13 mouse cellular contexts compared by ENCODE assay signal in the genomic region with DNA sequence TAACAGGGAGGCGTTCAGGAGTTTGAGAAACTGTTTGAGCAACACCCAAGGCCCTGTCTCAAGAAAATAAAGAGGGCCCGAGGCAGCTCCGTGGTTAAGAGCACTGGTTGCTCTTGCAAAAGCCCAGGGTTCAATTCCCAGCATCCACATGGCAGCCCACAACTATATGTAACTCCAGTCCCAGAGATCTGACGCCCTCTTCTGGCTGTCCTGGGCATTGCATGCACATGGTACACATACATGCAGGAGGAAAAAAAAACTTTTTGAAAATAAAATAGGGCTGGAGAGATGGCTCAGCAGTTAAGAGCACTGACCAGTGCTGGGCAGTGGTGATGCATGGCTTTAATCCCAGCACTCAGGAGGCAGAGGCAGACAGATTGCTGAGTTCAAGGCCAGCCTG. TPM values are rescaled to one million over a fixed set of nuclear protein-coding genes. Genes with fewer than 3 reads are reported as not detected.
DNase-seq lines count a peak whose midpoint lies in the region; ATAC-seq and TF ChIP-seq lines count a peak whose summit lies in the region.
"Had no signal": no experiment of that assay in that cellular context is flagged by ENCODE, and none has a peak within 500 bp of the region (broad histone marks: within the 10 kb centered on the region; RNA-seq: fewer than 3 reads in every experiment).

No protein-coding gene starts in this region.

- H3K4me2 ChIP-seq in kidney, postnatal 0 days (ENCODE audit: low read length), result no peak overlapping the region
- no peak overlapping the region for H3K4me2 ChIP-seq in midbrain, embryonic 11.5 days
- H3K4me2 ChIP-seq: embryonic facial prominence, embryonic 15.5 days; hindbrain, embryonic 13.5 days; liver, embryonic 11.5 days; neural tube, embryonic 15.5 days had no signal

- ATAC-seq in kidney, postnatal 0 days (replicated peaks; ENCODE audit: low FRiP score, low read depth), result no peak
- ATAC-seq in midbrain, embryonic 11.5 days (ENCODE audit: low FRiP score), result no peak
- ATAC-seq: Patski had no signal

- no peak overlapping the region for H3K4me3 ChIP-seq in kidney, postnatal 0 days (replicated peaks; ENCODE audit: low read depth, low read length)
- no peak overlapping the region for H3K4me3 ChIP-seq in testis, adult 2 months (ENCODE audit: control insufficient read depth, low read depth, low read length)
- no peak overlapping the region for H3K4me3 ChIP-seq in midbrain, embryonic 11.5 days (ENCODE audit: low read depth, low read length)
- H3K4me3 ChIP-seq: embryonic facial prominence, embryonic 15.5 days; hindbrain, embryonic 13.5 days; neural tube, embryonic 15.5 days had no signal

- no peak for DNase-seq in kidney, postnatal 0 days (ENCODE audit: low spot score)
- DNase-seq in kidney, adult 8-10 months, result no peak
- no peak for DNase-seq in testis, postnatal 10 days (ENCODE audit: low spot score)
- no peak for DNase-seq in brain, embryonic 14.5 days (ENCODE audit: low read depth)
- DNase-seq in right cerebral cortex, adult 2 months (ENCODE audit: low spot score in 2 of 2), result no peak
- no peak for DNase-seq in midbrain, embryonic 11.5 days (ENCODE audit: low spot score, missing footprints)
- DNase-seq: gastrocnemius, postnatal 14 days had no signal

- peak; percentile 41; the same call in 1 of the 2 replicates for TF ChIP-seq CTCF in kidney, postnatal 0 days (IDR thresholded peaks at IDR 0.05; ENCODE audit: low read depth)
- TF ChIP-seq CTCF in testis, adult 2 months (IDR thresholded peaks at IDR 0.05; ENCODE audit: control insufficient read depth, insufficient read depth, insufficient replicate concordance, low read depth, low read length), result peak; percentile 71; the same call in 1 of the 2 replicates
- TF ChIP-seq CTCF in brain, embryonic 14.5 days (IDR thresholded peaks at IDR 0.05; ENCODE audit: borderline replicate concordance, extremely low read depth, insufficient read depth, insufficient read length), result peak; percentile 30; the same call in 1 of the 2 replicates

- H3K4me1 ChIP-seq in kidney, postnatal 0 days (replicated peaks; ENCODE audit: insufficient read depth, low read length), result peaks cover 8% of the 10 kb centered on the region; the same call in 1 of the 2 replicates
- H3K4me1 ChIP-seq in testis, adult 2 months (ENCODE audit: control insufficient read depth, insufficient read depth, low read length), result peaks cover 7% of the 10 kb centered on the region
- peaks cover 2% of the 10 kb centered on the region; the same call in 1 of the 2 replicates for H3K4me1 ChIP-seq in midbrain, embryonic 11.5 days (ENCODE audit: control insufficient read depth, insufficient read depth, low read length)

- WGBS in kidney, postnatal 0 days, result 91% methylated on average over 4 of the region's 4 CpGs
- 80% methylated on average over 4 of the region's 4 CpGs for WGBS in midbrain, embryonic 11.5 days

- no peak overlapping the region for H3K27ac ChIP-seq in kidney, postnatal 0 days
- no peak overlapping the region for H3K27ac ChIP-seq in testis, adult 2 months (ENCODE audit: control insufficient read depth, insufficient read depth, low read depth, low read length)
- no peak overlapping the region for H3K27ac ChIP-seq in midbrain, embryonic 11.5 days (ENCODE audit: low read depth, low read length)
- H3K27ac ChIP-seq: embryonic facial prominence, embryonic 15.5 days; hindbrain, embryonic 13.5 days; neural tube, embryonic 15.5 days had no signal

- H3K9ac ChIP-seq in kidney, postnatal 0 days (ENCODE audit: low read depth, low read length), result no peak overlapping the region
- no peak overlapping the region for H3K9ac ChIP-seq in midbrain, embryonic 11.5 days (ENCODE audit: low read length)
- H3K9ac ChIP-seq: embryonic facial prominence, embryonic 15.5 days; hindbrain, embryonic 13.5 days; neural tube, embryonic 15.5 days had no signal

- no peaks in the 10 kb centered on the region for H3K27me3 ChIP-seq in kidney, postnatal 0 days (ENCODE audit: insufficient read depth, low read length)
- no peaks in the 10 kb centered on the region for H3K27me3 ChIP-seq in testis, adult 2 months (ENCODE audit: control insufficient read depth, insufficient read depth, low read length)
- peaks cover 3% of the 10 kb centered on the region; the same call in 1 of the 2 replicates for H3K27me3 ChIP-seq in midbrain, embryonic 11.5 days (ENCODE audit: control insufficient read depth, insufficient read depth, low read length)
- H3K27me3 ChIP-seq: embryonic facial prominence, embryonic 15.5 days; Patski had no signal

- no peak for TF ChIP-seq POLR2A in testis, adult 2 months (IDR thresholded peaks at IDR 0.05; ENCODE audit: control insufficient read depth, low read depth, low read length)
- no peak for TF ChIP-seq POLR2A in brain, embryonic 14.5 days (IDR thresholded peaks at IDR 0.05; ENCODE audit: borderline replicate concordance, extremely low read depth, insufficient read depth, insufficient read length, poor library complexity, severe bottlenecking)

- no peaks in the 10 kb centered on the region for H3K9me3 ChIP-seq in kidney, postnatal 0 days (replicated peaks; ENCODE audit: low read length)
- H3K9me3 ChIP-seq in midbrain, embryonic 11.5 days (ENCODE audit: control insufficient read depth, low read length), result no peaks in the 10 kb centered on the region
- H3K9me3 ChIP-seq: embryonic facial prominence, embryonic 15.5 days; neural tube, embryonic 15.5 days had no signal

- no peaks in the 10 kb centered on the region for H3K36me3 ChIP-seq in kidney, postnatal 0 days (ENCODE audit: insufficient read depth, low read length)
- H3K36me3 ChIP-seq in testis, adult 2 months (ENCODE audit: control insufficient read depth, insufficient read depth, low read length), result no peaks in the 10 kb centered on the region
- no peaks in the 10 kb centered on the region for H3K36me3 ChIP-seq in midbrain, embryonic 11.5 days (ENCODE audit: control insufficient read depth, insufficient read depth, low read length)
- H3K36me3 ChIP-seq: embryonic facial prominence, embryonic 15.5 days; hindbrain, embryonic 13.5 days; neural tube, embryonic 15.5 days had no signal

RNA-seq across cellular contexts. Expression of a gene that starts 29.1 kb away (rescaled TPM):
- polyA plus RNA-seq in kidney, postnatal 0 days (2015; fragmentation: Nextera tagmentation; extraction: Ambion mirVana), result 5.2 and 5.7 TPM in 2 replicates
- 0.65 and 1.3 TPM in 2 replicates for polyA plus RNA-seq in testis, adult 2 months (2012; rRNA removed)
- 1.5 and 2.6 TPM in 2 replicates for polyA plus RNA-seq in brain, embryonic 14.5 days (2012; rRNA removed)
- 0.47 and 0.61 TPM in 2 replicates for polyA plus RNA-seq in midbrain, embryonic 11.5 days (2014; fragmentation: Nextera tagmentation; extraction: Ambion mirVana)

RNA-seq across cellular contexts. Expression of a gene that starts 32.7 kb away (rescaled TPM):
- 5.6 and 5.8 TPM in 2 replicates for polyA plus RNA-seq in kidney, postnatal 0 days (2015; fragmentation: Nextera tagmentation; extraction: Ambion mirVana)
- 0.75 and 0.83 TPM in 2 replicates for polyA plus RNA-seq in testis, adult 2 months (2012; rRNA removed)
- 4.1 and 6.4 TPM in 2 replicates for polyA plus RNA-seq in brain, embryonic 14.5 days (2012; rRNA removed)
- polyA plus RNA-seq in midbrain, embryonic 11.5 days (2014; fragmentation: Nextera tagmentation; extraction: Ambion mirVana), result 2.2 and 2.5 TPM in 2 replicates

RNA-seq across cellular contexts. Expression of a gene that starts 54.6 kb away (rescaled TPM):
- polyA plus RNA-seq in kidney, postnatal 0 days (2015; fragmentation: Nextera tagmentation; extraction: Ambion mirVana), result 2.7 and 3.1 TPM in 2 replicates
- 2.3 and 2.9 TPM in 2 replicates for polyA plus RNA-seq in testis, adult 2 months (2012; rRNA removed)
- 5.2 and 5.5 TPM in 2 replicates for polyA plus RNA-seq in brain, embryonic 14.5 days (2012; rRNA removed)
- 5.4 TPM in 2 replicates for polyA plus RNA-seq in midbrain, embryonic 11.5 days (2014; fragmentation: Nextera tagmentation; extraction: Ambion mirVana)
